Mouse (Mus musculus) brain, embryonic 14.5 days (tissue): ENCODE measurements around the gene Bcr.

Experiments
- CTCF ChIP-seq: fragments of 200-500 bp; IDR thresholded peaks from 2 replicates; pipeline ENCODE4 v1.5.1; 2012; ENCODE audit warnings: inconsistent platforms, mild to moderate bottlenecking, moderate library complexity, borderline replicate concordance; ENCODE audit not compliant: insufficient read depth, insufficient read length; ENCODE audit errors: extremely low read depth
- POLR2A ChIP-seq: fragments of 200-500 bp; IDR thresholded peaks from 2 replicates; pipeline ENCODE4 v1.6.1; 2012; ENCODE audit warnings: mild to moderate bottlenecking, inconsistent platforms, borderline replicate concordance; ENCODE audit not compliant: poor library complexity, insufficient read depth, insufficient read length, severe bottlenecking; ENCODE audit errors: extremely low read depth

GRCm38 (mm10) chr10:75070281-75070976 is 10.0 kb downstream of the Bcr start:
- TF ChIP-seq CTCF: no peak
- TF ChIP-seq POLR2A: no peak
